Mouse (Mus musculus) gastrocnemius, postnatal 36 days (tissue): Measurements from ENCODE around the gene Olfr150. TPM values are rescaled to one million over a fixed set of nuclear protein-coding genes. Genes with fewer than 3 reads are reported as not detected.
"Not testable (repeated sequence)": the region's sequence is repeated elsewhere in the genome, so short reads cannot be mapped to it uniquely, and the experiment has no call there.

Source experiments
- DNase-seq, 2 experiments: peaks; one replicate each; pipeline ENCODE4 v3.0.0; 2022
- intact Hi-C: fragments of 180-260 bp; cut with DNase I; formaldehyde crosslinking; loops from one replicate; pipeline ENCODE4 v1.15.1; 2025
- long read RNA-seq, 2 experiments: library from polyadenylated mRNA; stranded (forward); transcript quantifications; one replicate each; pipeline ENCODE4 v2.0.0; 2021
- total RNA-seq, 2 experiments: library from RNA; stranded (reverse); gene quantifications; 2 replicates each; pipeline ENCODE4 v1.2.3; 2021

Gene Olfr150
- total RNA-seq, result not detected
- long read RNA-seq, experiment 1, result 0 reads
- long read RNA-seq, experiment 2, result 0 reads

GRCm38 (mm10) chr9:39730678-39731077 is at the start of gene Olfr150:
Gene Olfr150, plus strand, starts transcription at chr9:39730978.
- intact Hi-C loops, result no loop called here
- DNase-seq, result no peak

GRCm38 (mm10) chr9:39701123-39701522 is 29.7 kb upstream of the Olfr150 start:
- intact Hi-C loops, DNase-seq: not testable (repeated sequence)

- intact Hi-C loops, result no loop called here
- no peak for DNase-seq
These were observed 23.8 kb upstream of the Olfr150 start, which contains the start of gene Olfr149 for GRCm38 (mm10) chr9:39707017-39707416. Gene Olfr149, minus strand, starts transcription at chr9:39707117.

GRCm38 (mm10) chr9:39708958-39709357 is 21.8 kb upstream of the Olfr150 start:
- DNase-seq, result no peak
- intact Hi-C loops, result no loop called here

GRCm38 (mm10) chr9:39711053-39711452 is 19.7 kb upstream of the Olfr150 start, which contains the start of gene Olfr965:
Gene Olfr965, plus strand, starts transcription at chr9:39711353.
- intact Hi-C loops, result no loop called here
- no peak for DNase-seq

GRCm38 (mm10) chr9:39740741-39741140 is 10.0 kb downstream of the Olfr150 start:
- no peak for DNase-seq
- intact Hi-C loops, result no loop called here

- intact Hi-C loops, result no loop called here
These were observed 15.2 kb downstream of the Olfr150 start, which contains the start of gene Olfr967 for GRCm38 (mm10) chr9:39745949-39746348. Gene Olfr967, plus strand, starts transcription at chr9:39746249.

GRCm38 (mm10) chr9:39746428-39746827 is 15.7 kb downstream of the Olfr150 start:
- DNase-seq, result no peak
- intact Hi-C loops, result no loop called here

More at GRCm38 (mm10) chr9:39745949-39746348, 15.2 kb downstream of the Olfr150 start, which contains the start of gene Olfr967:
- no peak for DNase-seq

GRCm38 (mm10) chr9:39783153-39783552 is 52.4 kb downstream of the Olfr150 start, which contains the start of gene Olfr968:
Gene Olfr968, minus strand, starts transcription at chr9:39783253.
- no peak for DNase-seq
- intact Hi-C loops, result no loop called here

Other genes starting within 250 kb of the Olfr150 start
- gene Olfr44, start 237.0 kb upstream of the Olfr150 start, total RNA-seq, result not detected
- gene Olfr957, start 215.2 kb upstream of the Olfr150 start, total RNA-seq, result not detected
- not detected for gene Olfr958, start 176.9 kb upstream of the Olfr150 start, total RNA-seq
- gene Olfr959, start 155.4 kb upstream of the Olfr150 start, total RNA-seq, result not detected
- 1 to 10 TPM in 1 of 2 experiments, under 1 TPM in 1; 0.92 to 1.3 TPM for gene AW551984, start 126.6 kb upstream of the Olfr150 start, total RNA-seq
- not detected for gene Olfr148, start 120.3 kb upstream of the Olfr150 start, total RNA-seq
- not detected for gene Olfr960, start 109.6 kb upstream of the Olfr150 start, total RNA-seq
- not detected for gene Olfr961, start 85.9 kb upstream of the Olfr150 start, total RNA-seq
- not detected for gene Olfr963, start 63.8 kb upstream of the Olfr150 start, total RNA-seq
- not detected for gene Olfr149, start 23.9 kb upstream of the Olfr150 start, total RNA-seq
- gene Olfr965, start 19.6 kb upstream of the Olfr150 start, total RNA-seq, result not detected
- gene Olfr967, start 15.3 kb downstream of the Olfr150 start, total RNA-seq, result not detected
- gene Olfr968, start 52.3 kb downstream of the Olfr150 start, total RNA-seq, result not detected
- gene Olfr969, start 60.0 kb downstream of the Olfr150 start, total RNA-seq, result not detected
- gene Olfr970, start 77.9 kb downstream of the Olfr150 start, total RNA-seq, result not detected
- gene Olfr971, start 105.9 kb downstream of the Olfr150 start, total RNA-seq, result not detected
- gene Olfr972, start 135.4 kb downstream of the Olfr150 start, total RNA-seq, result not detected
- gene Olfr229, start 176.4 kb downstream of the Olfr150 start, total RNA-seq, result not detected
- not detected for gene Olfr974, start 206.5 kb downstream of the Olfr150 start, total RNA-seq
- not detected for gene Olfr975, start 221.1 kb downstream of the Olfr150 start, total RNA-seq
- gene Olfr976, start 230.2 kb downstream of the Olfr150 start, total RNA-seq, result not detected